21 mouse cellular contexts compared by ENCODE assay signal in the genomic region with DNA sequence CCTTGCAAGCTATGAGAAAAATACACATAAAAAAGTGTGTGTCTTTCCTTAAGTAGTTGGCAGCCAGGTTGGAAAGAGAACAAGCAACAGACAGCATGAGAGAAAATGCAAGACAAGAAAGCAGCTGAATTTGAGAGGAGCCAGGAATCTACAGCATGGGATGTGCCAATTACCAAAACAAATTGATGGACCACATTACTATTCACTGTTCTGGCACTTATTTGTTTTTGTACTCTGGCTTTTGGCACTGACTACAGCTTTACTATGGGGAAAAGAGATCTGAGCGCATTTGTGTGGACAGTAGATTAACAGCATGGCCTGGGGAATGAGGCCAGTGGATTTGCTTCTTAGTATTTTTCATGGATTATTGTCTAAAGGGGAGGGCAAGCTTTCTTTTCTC.
DNase-seq lines count a peak whose midpoint lies in the region; ATAC-seq and TF ChIP-seq lines count a peak whose summit lies in the region.
"Had no signal": no experiment of that assay in that cellular context is flagged by ENCODE, and none has a peak within 500 bp of the region (broad histone marks: within the 10 kb centered on the region; RNA-seq: fewer than 3 reads in every experiment).

No protein-coding gene starts in this region.

- no peak for TF ChIP-seq CTCF in brain, embryonic 14.5 days (IDR thresholded peaks at IDR 0.05; ENCODE audit: borderline replicate concordance, extremely low read depth, insufficient read depth, insufficient read length)
- TF ChIP-seq CTCF in forebrain, postnatal 0 days (IDR thresholded peaks at IDR 0.05; ENCODE audit: low read depth): no peak

- no peak; the same call in 1 of the 2 replicates for ATAC-seq in hindbrain, embryonic 14.5 days (ENCODE audit: low FRiP score)
- ATAC-seq in hindbrain, embryonic 13.5 days (ENCODE audit: low FRiP score): no peak
- ATAC-seq in midbrain, embryonic 11.5 days (ENCODE audit: low FRiP score): no peak
- ATAC-seq in midbrain, embryonic 16.5 days: no peak
- peak; percentile 56; the same call in 1 of the 2 replicates for ATAC-seq in forebrain, postnatal 0 days
- ATAC-seq: activated CD4-positive, CD25-positive, alpha-beta regulatory T cell, adult 4 months; inflammation-experienced regulatory T-cells, adult 6 months; lung, postnatal 0 days had no signal

- TF ChIP-seq POLR2A in brain, embryonic 14.5 days (IDR thresholded peaks at IDR 0.05; ENCODE audit: borderline replicate concordance, extremely low read depth, insufficient read depth, insufficient read length, poor library complexity, severe bottlenecking): no peak

- H3K27ac ChIP-seq in hindbrain, embryonic 14.5 days: no peak overlapping the region
- H3K27ac ChIP-seq in hindbrain, embryonic 13.5 days: no peak overlapping the region
- no peak overlapping the region for H3K27ac ChIP-seq in midbrain, embryonic 11.5 days (ENCODE audit: low read depth, low read length)
- H3K27ac ChIP-seq in midbrain, embryonic 16.5 days (ENCODE audit: low read length): no peak overlapping the region
- H3K27ac ChIP-seq in forebrain, postnatal 0 days (ENCODE audit: low read depth, low read length): no peak overlapping the region
- H3K27ac ChIP-seq: limb, embryonic 15.5 days; liver, embryonic 15.5 days; macrophage; neural tube, embryonic 12.5 days had no signal

- 0 out of 2 replicates have a peak, but pooled peaks cover 3% of the 10 kb centered on the region for H3K9me3 ChIP-seq in hindbrain, embryonic 14.5 days (ENCODE audit: control insufficient read depth, low read length)
- H3K9me3 ChIP-seq in hindbrain, embryonic 13.5 days: no peaks in the 10 kb centered on the region
- no peaks in the 10 kb centered on the region for H3K9me3 ChIP-seq in midbrain, embryonic 11.5 days (ENCODE audit: control insufficient read depth, low read length)
- H3K9me3 ChIP-seq in midbrain, embryonic 16.5 days (replicated peaks; ENCODE audit: control insufficient read depth, low read length, poor library complexity, severe bottlenecking): no peaks in the 10 kb centered on the region
- H3K9me3 ChIP-seq in forebrain, postnatal 0 days (ENCODE audit: low read length): no peaks in the 10 kb centered on the region
- H3K9me3 ChIP-seq: limb, embryonic 15.5 days; liver, embryonic 15.5 days; neural tube, embryonic 12.5 days had no signal

- H3K36me3 ChIP-seq in hindbrain, embryonic 14.5 days (replicated peaks; ENCODE audit: control insufficient read depth, insufficient read depth): no peaks in the 10 kb centered on the region
- no peaks in the 10 kb centered on the region for H3K36me3 ChIP-seq in hindbrain, embryonic 13.5 days
- no peaks in the 10 kb centered on the region for H3K36me3 ChIP-seq in midbrain, embryonic 11.5 days (ENCODE audit: control insufficient read depth, insufficient read depth, low read length)
- no peaks in the 10 kb centered on the region for H3K36me3 ChIP-seq in midbrain, embryonic 16.5 days (ENCODE audit: control insufficient read depth, insufficient read depth, low read length)
- H3K36me3 ChIP-seq in forebrain, postnatal 0 days (ENCODE audit: insufficient read depth): no peaks in the 10 kb centered on the region
- H3K36me3 ChIP-seq: limb, embryonic 15.5 days; liver, embryonic 15.5 days; neural tube, embryonic 12.5 days had no signal

- H3K9ac ChIP-seq in hindbrain, embryonic 14.5 days: no peak overlapping the region
- no peak overlapping the region for H3K9ac ChIP-seq in hindbrain, embryonic 13.5 days
- no peak overlapping the region for H3K9ac ChIP-seq in midbrain, embryonic 11.5 days (ENCODE audit: low read length)
- H3K9ac ChIP-seq in midbrain, embryonic 16.5 days (ENCODE audit: low read depth, low read length): no peak overlapping the region
- H3K9ac ChIP-seq in forebrain, postnatal 0 days: no peak overlapping the region
- H3K9ac ChIP-seq: limb, embryonic 15.5 days; liver, embryonic 15.5 days; neural tube, embryonic 12.5 days had no signal

- 62% methylated on average over 1 of the region's 1 CpGs for WGBS in hindbrain, embryonic 14.5 days
- 54% methylated on average over 1 of the region's 1 CpGs for WGBS in hindbrain, embryonic 13.5 days
- WGBS in midbrain, embryonic 11.5 days: 62% methylated on average over 1 of the region's 1 CpGs
- 47% methylated on average over 1 of the region's 1 CpGs for WGBS in midbrain, embryonic 16.5 days
- WGBS in forebrain, postnatal 0 days: 32% methylated on average over 1 of the region's 1 CpGs

- no peaks in the 10 kb centered on the region for H3K4me1 ChIP-seq in hindbrain, embryonic 14.5 days (replicated peaks; ENCODE audit: control insufficient read depth, insufficient read depth, low read length)
- H3K4me1 ChIP-seq in hindbrain, embryonic 13.5 days (replicated peaks): peaks cover 4% of the 10 kb centered on the region; the same call in 1 of the 2 replicates
- no peaks in the 10 kb centered on the region for H3K4me1 ChIP-seq in midbrain, embryonic 11.5 days (ENCODE audit: control insufficient read depth, insufficient read depth, low read length)
- no peaks in the 10 kb centered on the region; the same call in 1 of the 2 replicates for H3K4me1 ChIP-seq in midbrain, embryonic 16.5 days (ENCODE audit: control insufficient read depth, insufficient read depth, low read length)
- H3K4me1 ChIP-seq in forebrain, postnatal 0 days (ENCODE audit: insufficient read depth): no peaks in the 10 kb centered on the region
- H3K4me1 ChIP-seq: limb, embryonic 15.5 days; liver, embryonic 15.5 days; neural tube, embryonic 12.5 days had no signal

- H3K4me3 ChIP-seq in hindbrain, embryonic 14.5 days (replicated peaks; ENCODE audit: low read length): no peak overlapping the region
- no peak overlapping the region for H3K4me3 ChIP-seq in hindbrain, embryonic 13.5 days
- no peak overlapping the region for H3K4me3 ChIP-seq in midbrain, embryonic 11.5 days (ENCODE audit: low read depth, low read length)
- no peak overlapping the region for H3K4me3 ChIP-seq in midbrain, embryonic 16.5 days (ENCODE audit: low read depth, low read length)
- no peak overlapping the region for H3K4me3 ChIP-seq in forebrain, postnatal 0 days (ENCODE audit: low read depth, low read length)
- H3K4me3 ChIP-seq: limb, embryonic 15.5 days; liver, embryonic 15.5 days; neural tube, embryonic 12.5 days had no signal

- H3K4me2 ChIP-seq in hindbrain, embryonic 14.5 days (replicated peaks): no peak overlapping the region
- H3K4me2 ChIP-seq in hindbrain, embryonic 13.5 days: no peak overlapping the region
- H3K4me2 ChIP-seq in midbrain, embryonic 11.5 days: no peak overlapping the region
- H3K4me2 ChIP-seq in midbrain, embryonic 16.5 days (ENCODE audit: low read length): no peak overlapping the region
- H3K4me2 ChIP-seq in forebrain, postnatal 0 days (ENCODE audit: low read depth): no peak overlapping the region
- H3K4me2 ChIP-seq: limb, embryonic 15.5 days; liver, embryonic 15.5 days; neural tube, embryonic 12.5 days had no signal

- no peaks in the 10 kb centered on the region for H3K27me3 ChIP-seq in hindbrain, embryonic 14.5 days (ENCODE audit: control insufficient read depth, insufficient read depth, low read length)
- H3K27me3 ChIP-seq in hindbrain, embryonic 13.5 days: no peaks in the 10 kb centered on the region
- no peaks in the 10 kb centered on the region for H3K27me3 ChIP-seq in midbrain, embryonic 11.5 days (ENCODE audit: control insufficient read depth, insufficient read depth, low read length)
- no peaks in the 10 kb centered on the region for H3K27me3 ChIP-seq in midbrain, embryonic 16.5 days (ENCODE audit: control insufficient read depth, insufficient read depth, low read depth, low read length)
- no peaks in the 10 kb centered on the region for H3K27me3 ChIP-seq in forebrain, postnatal 0 days (ENCODE audit: insufficient read depth, low read length)
- H3K27me3 ChIP-seq: limb, embryonic 15.5 days; liver, embryonic 15.5 days; neural tube, embryonic 12.5 days had no signal

- DNase-seq in hindbrain, embryonic 14.5 days (ENCODE audit: low spot score): peak; percentile 54
- DNase-seq in midbrain, embryonic 11.5 days (ENCODE audit: low spot score, missing footprints): peak; percentile 82
- DNase-seq in brain, embryonic 14.5 days (ENCODE audit: low read depth): peak; percentile 87
- DNase-seq in forebrain, postnatal 0 days: peak; percentile 52
- no peak for DNase-seq in testis, postnatal 14 days (ENCODE audit: low spot score)
- DNase-seq: adrenal gland, adult 8-10 months; cerebellum, adult 9-10 months; gastrocnemius, postnatal 36 days; kidney, adult 18-20 months; kidney, postnatal 14 days; left cerebral cortex, postnatal 4 days; thymus, postnatal 4 days had no signal
